ENCODE assay signal across 1 mouse cellular context in the genomic region with DNA sequence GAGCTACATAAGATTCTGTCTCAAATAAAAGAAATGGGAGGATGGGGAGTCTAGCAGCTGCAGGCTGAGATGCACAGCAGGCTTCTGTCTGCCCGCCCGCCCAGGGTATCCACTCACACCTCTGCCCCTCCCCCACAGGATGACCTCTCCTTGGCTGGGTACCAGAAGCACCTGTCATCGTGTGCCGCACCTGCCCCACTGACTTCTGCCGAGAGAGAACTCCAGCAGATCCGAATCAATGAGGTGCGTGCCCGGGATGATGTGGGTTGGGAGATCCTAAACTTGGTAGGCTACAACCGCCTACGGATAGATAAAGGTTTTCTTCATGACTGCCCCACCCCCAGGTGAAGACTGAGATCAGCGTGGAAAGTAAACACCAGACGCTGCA.
TF ChIP-seq lines count a peak whose summit lies in the region.

No protein-coding gene starts in this region.

TF ChIP-seq in ES-E14, 5 proteins besides CTCF, POLR2A, EP300 and RAD21 (continued from another document):
- TF ChIP-seq ZNF384 (IDR thresholded peaks at IDR 0.05; ENCODE audit: low read depth, low read length), result no peak
- no peak for TF ChIP-seq CHD2 (IDR thresholded peaks at IDR 0.05; ENCODE audit: low read depth, low read length)
- no peak for TF ChIP-seq MAFK (IDR thresholded peaks at IDR 0.05; ENCODE audit: insufficient read depth, low read depth, low read length)
